Mouse (Mus musculus): ENCODE measurements at regions not wholly inside any gene's neighbourhood (a gene's known extent, or its start where the extent isn't known, plus 50 kb on each side); places are given as distances from the start of the nearest gene placed in this dataset.

- no peak for TF ChIP-seq POLR2A (IDR thresholded peaks at IDR 0.05; ENCODE audit: borderline replicate concordance, insufficient read depth, low read length)
- TF ChIP-seq CTCF (IDR thresholded peaks at IDR 0.05; ENCODE audit: borderline replicate concordance, insufficient read depth, low read depth, low read length), result no peak
- WGBS, result 11% methylated on average over 6 of the region's 6 CpGs
- Histone ChIP-seq H3K4me1 (ENCODE audit: control insufficient read depth, insufficient read depth, low read length) (no peaks in the 10 kb centered on the region), H3K27ac (ENCODE audit: insufficient read depth, low read length) (no peak overlapping the region), H3K4me3 (replicated peaks; ENCODE audit: insufficient read depth, low read depth, low read length) (no peak overlapping the region), H3K27me3 (ENCODE audit: control insufficient read depth, insufficient read depth, low read length) (no peaks in the 10 kb centered on the region; the same call in 1 of the 2 replicates)
- no peak for DNase-seq
Measured at GRCm38 (mm10) chr1:12409738-12410523, 996.0 kb downstream of the A830018L16Rik start.

GRCm38 (mm10) chr1:12410524-12410886 is 996.6 kb downstream of the A830018L16Rik start:
- no peak overlapping the region for H3K27ac ChIP-seq (ENCODE audit: insufficient read depth, low read length)
- H3K4me3 ChIP-seq (replicated peaks; ENCODE audit: insufficient read depth, low read depth, low read length), result no peak overlapping the region
- no peaks in the 10 kb centered on the region; the same call in 1 of the 2 replicates for H3K27me3 ChIP-seq (ENCODE audit: control insufficient read depth, insufficient read depth, low read length)
- H3K4me1 ChIP-seq (ENCODE audit: control insufficient read depth, insufficient read depth, low read length), result no peaks in the 10 kb centered on the region
- TF ChIP-seq POLR2A (IDR thresholded peaks at IDR 0.05; ENCODE audit: borderline replicate concordance, insufficient read depth, low read length) (no peak), CTCF (IDR thresholded peaks at IDR 0.05; ENCODE audit: borderline replicate concordance, insufficient read depth, low read depth, low read length) (no peak)
- DNase-seq, result no peak

GRCm38 (mm10) chr1:12424510-12424909 is 1010.6 kb downstream of the A830018L16Rik start:
- Histone ChIP-seq H3K27ac (ENCODE audit: insufficient read depth, low read length) (no peak overlapping the region), H3K4me1 (ENCODE audit: control insufficient read depth, insufficient read depth, low read length) (no peaks in the 10 kb centered on the region), H3K27me3 (ENCODE audit: control insufficient read depth, insufficient read depth, low read length) (no peaks in the 10 kb centered on the region), H3K4me3 (replicated peaks; ENCODE audit: insufficient read depth, low read depth, low read length) (no peak overlapping the region)
- DNase-seq, result no peak
- TF ChIP-seq POLR2A (IDR thresholded peaks at IDR 0.05; ENCODE audit: borderline replicate concordance, insufficient read depth, low read length) (no peak), CTCF (IDR thresholded peaks at IDR 0.05; ENCODE audit: borderline replicate concordance, insufficient read depth, low read depth, low read length) (no peak)
- WGBS, result 66% methylated on average over 2 of the region's 2 CpGs

GRCm38 (mm10) chr1:12437894-12438293 is 1024.0 kb downstream of the A830018L16Rik start:
- Histone ChIP-seq H3K27me3 (ENCODE audit: control insufficient read depth, insufficient read depth, low read length) (no peaks in the 10 kb centered on the region), H3K4me1 (ENCODE audit: control insufficient read depth, insufficient read depth, low read length) (no peaks in the 10 kb centered on the region), H3K4me3 (replicated peaks; ENCODE audit: insufficient read depth, low read depth, low read length) (no peak overlapping the region), H3K27ac (ENCODE audit: insufficient read depth, low read length) (no peak overlapping the region)
- TF ChIP-seq POLR2A (IDR thresholded peaks at IDR 0.05; ENCODE audit: borderline replicate concordance, insufficient read depth, low read length) (no peak), CTCF (IDR thresholded peaks at IDR 0.05; ENCODE audit: borderline replicate concordance, insufficient read depth, low read depth, low read length) (no peak)
- 67% methylated on average over 2 of the region's 2 CpGs for WGBS
- no peak for DNase-seq

GRCm38 (mm10) chr1:12466255-12466654 is 1052.3 kb downstream of the A830018L16Rik start:
- H3K4me3 ChIP-seq (replicated peaks; ENCODE audit: insufficient read depth, low read depth, low read length), result no peak overlapping the region

GRCm38 (mm10) chr1:12478983-12479763 is 1065.3 kb downstream of the A830018L16Rik start:
- Histone ChIP-seq H3K4me1 (ENCODE audit: control insufficient read depth, insufficient read depth, low read length) (no peaks in the 10 kb centered on the region), H3K27ac (ENCODE audit: insufficient read depth, low read length) (no peak overlapping the region), H3K4me3 (replicated peaks; ENCODE audit: insufficient read depth, low read depth, low read length) (no peak overlapping the region), H3K27me3 (ENCODE audit: control insufficient read depth, insufficient read depth, low read length) (no peaks in the 10 kb centered on the region)
- no peak for DNase-seq
- no peak for TF ChIP-seq CTCF (IDR thresholded peaks at IDR 0.05; ENCODE audit: borderline replicate concordance, insufficient read depth, low read depth, low read length)
- TF ChIP-seq POLR2A (IDR thresholded peaks at IDR 0.05; ENCODE audit: borderline replicate concordance, insufficient read depth, low read length), result no peak
- WGBS, result 65% methylated on average over 5 of the region's 5 CpGs

More at GRCm38 (mm10) chr1:12466255-12466654, 1052.3 kb downstream of the A830018L16Rik start:
- TF ChIP-seq CTCF (IDR thresholded peaks at IDR 0.05; ENCODE audit: borderline replicate concordance, insufficient read depth, low read depth, low read length), result no peak
- TF ChIP-seq POLR2A (IDR thresholded peaks at IDR 0.05; ENCODE audit: borderline replicate concordance, insufficient read depth, low read length), result no peak
- no peak overlapping the region for H3K27ac ChIP-seq (ENCODE audit: insufficient read depth, low read length)
- no peaks in the 10 kb centered on the region for H3K4me1 ChIP-seq (ENCODE audit: control insufficient read depth, insufficient read depth, low read length)
- DNase-seq, result no peak
- H3K27me3 ChIP-seq (ENCODE audit: control insufficient read depth, insufficient read depth, low read length), result no peaks in the 10 kb centered on the region
- 84% methylated on average over 2 of the region's 2 CpGs for WGBS

GRCm38 (mm10) chr1:12500442-12500841 is 1086.5 kb downstream of the A830018L16Rik start:
- no peak for TF ChIP-seq POLR2A (IDR thresholded peaks at IDR 0.05; ENCODE audit: borderline replicate concordance, insufficient read depth, low read length)
- TF ChIP-seq CTCF (IDR thresholded peaks at IDR 0.05; ENCODE audit: borderline replicate concordance, insufficient read depth, low read depth, low read length), result no peak
- no peak for DNase-seq
- no peak overlapping the region for H3K27ac ChIP-seq (ENCODE audit: insufficient read depth, low read length)
- no peaks in the 10 kb centered on the region for H3K4me1 ChIP-seq (ENCODE audit: control insufficient read depth, insufficient read depth, low read length)
- H3K4me3 ChIP-seq (replicated peaks; ENCODE audit: insufficient read depth, low read depth, low read length), result no peak overlapping the region
- no peaks in the 10 kb centered on the region for H3K27me3 ChIP-seq (ENCODE audit: control insufficient read depth, insufficient read depth, low read length)
- 51% methylated on average over 3 of the region's 3 CpGs for WGBS
